Mouse (Mus musculus) heart, postnatal 10 days (tissue): ENCODE results near the gene Gm45799. TPM values are rescaled to one million over a fixed set of nuclear protein-coding genes. Genes with fewer than 3 reads are reported as not detected.
A peak's percentile ranks its signal among the peaks of the same experiment; 100 is the strongest.

ENCODE experiments used
- DNase-seq, 2 experiments: peaks; one replicate each; pipeline ENCODE4 v3.0.0; 2021
- intact Hi-C: fragments of 180-260 bp; cut with DNase I; formaldehyde crosslinking; loops from one replicate; pipeline ENCODE4 v1.15.1; 2025
- total RNA-seq, 2 experiments: library from RNA; stranded (reverse); gene quantifications; 2 replicates each; pipeline ENCODE4 v1.2.3; 2021

The Gm45799 gene
- total RNA-seq, 2 experiments from 2014 or later: 1.1 to 3.0 TPM

DNA sequence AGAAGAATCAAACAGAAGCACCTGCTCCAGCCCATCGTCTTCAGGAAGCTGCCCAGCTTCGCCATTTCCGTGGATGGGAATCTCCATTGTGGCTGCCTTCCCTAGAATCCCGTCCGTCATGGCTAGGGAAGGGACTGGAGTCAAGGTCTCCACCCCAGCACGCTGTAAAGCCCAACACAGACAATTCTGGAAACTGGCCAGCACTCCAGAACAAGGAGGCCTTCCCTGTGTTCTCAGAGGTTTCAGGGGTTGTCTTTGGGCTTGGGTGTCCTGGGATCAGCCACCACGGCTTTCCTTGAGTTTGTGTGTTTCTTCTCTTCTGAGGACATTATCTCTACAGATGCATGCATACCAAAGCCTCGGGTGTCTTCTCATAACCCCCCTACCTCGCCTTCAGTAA is 1.0 kb upstream of the Gm45799 start:
- intact Hi-C loops: loop anchor here (5.0 kb wide), 1 partner anchor 98 kb away; the partner anchor contains the start of genes Ilk and Rrp8
- DNase-seq: peak; percentile 54 to 67

DNA sequence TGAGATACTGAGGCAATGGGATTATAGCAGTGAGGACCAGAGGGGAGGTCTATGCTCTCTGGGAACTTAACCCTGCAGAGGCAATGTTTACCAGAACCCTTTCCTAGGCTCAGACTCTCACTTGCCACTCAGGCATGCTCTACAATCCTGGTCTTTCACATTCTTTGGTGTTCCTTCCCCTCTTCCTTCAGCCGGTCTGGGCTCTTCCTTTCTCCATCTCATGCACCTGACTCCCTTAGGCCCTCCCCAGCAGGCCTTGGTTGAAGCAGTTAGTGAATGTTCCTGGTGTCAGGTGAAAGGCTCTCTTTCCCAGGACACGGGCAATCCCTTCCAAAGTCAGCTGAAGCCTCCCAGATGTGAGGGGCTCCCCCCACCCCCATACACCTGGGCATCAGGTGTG is 596 bp upstream of the Gm45799 start, which contains the start of gene Timm10b:
Timm10b (plus strand) TSS at position 301 of the 400 bp plus-strand sequence.
- intact Hi-C loops: loop anchor here (2.0 to 5.0 kb wide), 3 partner anchors 85 to 173 kb away; partner anchors contain the start of genes Ilk, Mrpl17, Rrp8 and Smpd1
- no peak for DNase-seq

DNA sequence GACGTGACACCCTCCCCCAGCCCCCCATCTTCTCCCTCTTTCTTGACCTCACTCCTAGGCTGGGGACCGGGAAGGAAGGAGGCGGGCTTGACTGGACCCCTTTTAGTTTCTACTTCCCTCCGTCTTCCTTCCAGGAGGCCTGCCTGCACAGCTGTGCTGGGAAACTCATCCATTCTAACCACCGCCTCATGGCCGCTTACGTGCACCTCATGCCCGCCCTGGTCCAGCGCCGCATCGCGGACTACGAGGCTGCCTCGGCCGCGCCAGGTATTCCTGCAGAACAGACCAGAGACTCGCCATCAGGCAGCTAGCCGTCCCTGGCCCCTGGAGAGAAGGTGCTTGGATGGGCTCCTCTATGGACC is 523 bp downstream of the Gm45799 start:
- DNase-seq: no peak
- intact Hi-C loops: loop anchor here (2.0 to 5.0 kb wide), 2 partner anchors 86 to 171 kb away; partner anchors contain the start of genes Mrpl17 and Smpd1

DNA sequence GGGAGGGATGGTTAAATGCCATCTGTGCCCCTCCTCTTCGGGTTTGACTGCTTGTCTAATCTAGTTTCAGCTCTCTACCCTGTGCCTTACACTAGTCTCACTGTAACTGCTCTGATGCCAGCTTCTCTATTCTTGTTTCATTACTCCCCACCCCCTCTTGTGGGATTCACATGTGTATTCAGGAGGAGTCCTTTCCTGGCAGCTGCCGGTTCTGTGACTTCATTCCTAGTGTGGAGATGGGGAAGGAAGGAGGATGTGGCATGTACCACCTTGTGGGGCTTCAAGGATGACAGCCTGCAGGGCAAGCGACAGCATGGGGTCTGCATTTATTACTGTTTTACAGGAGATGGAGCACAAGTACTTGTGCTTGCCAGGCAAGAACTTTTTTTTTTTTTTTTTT is 1.6 kb downstream of the Gm45799 start:
- intact Hi-C loops: loop anchor here (2.0 to 5.0 kb wide), 2 partner anchors 87 to 170 kb away; partner anchors contain the start of genes Mrpl17 and Smpd1

DNA sequence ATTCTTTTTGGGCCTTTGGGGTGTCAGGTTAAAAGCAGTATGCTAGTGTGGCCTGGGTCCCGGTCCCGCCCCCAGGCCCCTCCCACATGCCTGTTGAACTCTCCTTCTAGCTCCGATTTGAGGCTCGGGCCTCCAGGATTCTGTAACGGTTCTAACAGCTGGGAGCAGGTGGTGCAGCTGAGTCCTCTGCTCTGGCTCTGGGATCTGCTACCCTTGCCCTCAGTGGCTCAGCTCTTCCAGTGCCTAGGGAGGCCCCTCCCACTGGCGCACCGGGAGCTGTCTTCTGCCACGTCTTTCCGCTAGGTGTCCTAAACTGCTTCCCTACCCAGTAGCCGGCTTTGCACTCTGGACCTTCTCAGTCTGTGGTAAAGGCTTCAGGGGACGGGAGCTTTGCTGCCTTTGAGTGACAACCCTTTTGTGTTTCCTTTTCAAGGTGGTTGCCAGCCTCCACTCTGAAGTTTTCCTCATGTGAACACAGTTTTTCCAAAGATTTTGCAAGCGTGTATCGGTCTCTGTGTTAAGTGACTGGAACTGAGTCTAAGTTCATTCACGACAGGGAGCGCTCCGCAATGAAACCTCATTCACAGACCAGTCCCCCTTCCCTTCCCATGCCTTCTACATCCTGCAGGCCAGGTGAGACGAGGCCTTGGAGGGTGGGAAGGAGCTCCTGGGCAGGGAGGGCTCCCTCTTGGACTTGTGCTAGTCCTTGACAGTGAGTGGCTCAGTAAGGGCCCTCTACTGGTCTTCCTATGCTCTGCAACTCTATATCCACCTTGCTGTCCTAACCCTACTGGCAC is 10.5 kb downstream of the Gm45799 start, which contains the start of gene Dnhd1:
Dnhd1 (plus strand) TSS at position 189 of the 797 bp plus-strand sequence.
- DNase-seq: peak; percentile 83 to 85
- intact Hi-C loops: no loop called here

More for the DNA sequence above, 1.6 kb downstream of the Gm45799 start:
- DNase-seq: peak in 1 of 2 experiments; percentile 31

DNA sequence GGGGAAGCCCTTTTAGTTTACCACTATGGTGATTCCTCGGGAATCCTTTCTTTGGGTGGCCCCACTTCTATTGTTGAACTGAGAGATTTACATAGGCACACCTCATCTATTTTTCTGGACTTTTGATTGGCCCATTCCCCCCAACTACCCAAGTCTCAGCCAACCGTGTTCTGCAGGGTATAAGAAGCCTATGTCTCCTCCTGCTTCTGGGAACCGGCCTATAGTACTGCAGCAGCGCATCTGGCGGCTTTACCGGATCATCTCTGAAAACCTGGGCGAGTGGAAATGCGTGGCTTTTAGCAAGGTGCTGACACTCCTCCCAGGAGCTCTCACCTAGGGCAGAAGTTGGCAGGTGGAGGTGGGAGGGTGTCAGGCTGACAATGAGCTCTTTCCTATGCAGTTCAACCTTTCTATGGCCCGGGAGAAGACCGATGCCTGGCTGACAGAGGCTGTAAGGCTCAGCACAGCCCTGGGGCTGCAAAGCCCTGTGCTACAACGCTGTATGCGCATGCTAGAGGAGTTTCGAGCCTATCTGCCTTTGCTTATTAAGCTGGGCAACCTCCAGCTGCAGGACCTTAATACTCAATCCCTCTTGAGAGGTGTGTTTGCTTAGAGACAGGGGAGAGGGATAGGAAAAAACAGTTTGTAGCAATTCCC is 45.3 kb downstream of the Gm45799 start:
- intact Hi-C loops: loop anchor here (10.0 kb wide), 1 partner anchor 81 kb away; the partner anchor contains the start of gene Hpx
- DNase-seq: no peak

DNA sequence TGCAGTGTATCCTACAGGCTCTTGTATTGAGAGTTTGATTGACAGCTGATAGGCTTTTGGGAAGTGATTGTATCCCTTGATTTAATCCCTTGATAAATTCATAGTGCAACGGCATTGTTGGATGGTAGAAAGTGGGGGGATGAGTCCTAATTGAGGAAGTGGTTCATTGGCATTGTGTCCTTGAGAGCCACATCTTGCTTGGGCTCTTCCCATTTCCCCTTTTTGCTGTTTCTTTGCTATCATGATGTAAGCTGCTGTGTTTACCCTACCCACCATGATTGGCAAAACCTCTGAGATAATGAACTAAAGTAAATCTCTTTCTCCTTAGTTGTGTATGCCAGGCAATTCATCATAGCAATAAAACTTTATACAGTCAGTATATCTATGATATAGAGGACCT is 50.5 kb downstream of the Gm45799 start:
- intact Hi-C loops: no loop called here
- no peak for DNase-seq

DNA sequence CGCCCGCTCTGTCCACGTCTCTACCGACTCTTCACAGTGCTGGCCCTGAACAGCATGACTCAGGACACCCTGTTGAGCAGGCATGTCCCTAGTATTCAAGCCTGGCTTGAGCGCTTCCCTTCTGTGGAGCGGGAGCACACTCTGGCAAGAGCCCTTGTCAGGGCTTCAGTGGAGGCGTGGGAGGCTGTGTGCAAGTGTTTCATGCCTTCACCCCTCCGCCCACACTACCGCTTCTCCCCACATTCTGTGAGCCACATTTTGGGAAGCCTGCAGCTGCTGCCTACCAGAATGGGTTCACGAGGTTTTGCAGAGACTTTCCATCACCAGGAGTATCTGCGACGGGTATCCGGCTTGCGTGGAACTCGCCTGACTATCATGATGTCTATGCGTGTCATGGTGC is 62.8 kb downstream of the Gm45799 start:
- DNase-seq: no peak
- intact Hi-C loops: no loop called here

DNA sequence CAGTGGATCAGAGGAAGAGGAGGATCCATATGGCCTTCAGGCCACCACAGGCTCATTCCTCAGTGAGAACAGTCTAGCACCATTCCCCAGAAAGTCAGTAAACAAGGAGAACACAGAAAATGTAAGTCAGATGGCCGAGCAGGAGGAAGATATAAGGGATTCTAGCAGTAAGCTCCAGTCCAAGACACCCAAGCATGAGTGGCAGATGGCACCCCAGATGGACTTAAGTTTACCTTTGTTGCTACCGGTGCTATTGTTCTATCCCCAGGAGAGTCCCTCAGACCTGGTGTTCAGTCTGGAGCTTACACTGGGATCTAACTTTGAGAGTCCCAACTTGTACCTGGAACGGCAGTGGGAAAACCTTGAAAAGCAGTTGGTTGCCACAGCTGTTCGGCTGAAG is 63.5 kb downstream of the Gm45799 start:
- intact Hi-C loops: no loop called here

DNA sequence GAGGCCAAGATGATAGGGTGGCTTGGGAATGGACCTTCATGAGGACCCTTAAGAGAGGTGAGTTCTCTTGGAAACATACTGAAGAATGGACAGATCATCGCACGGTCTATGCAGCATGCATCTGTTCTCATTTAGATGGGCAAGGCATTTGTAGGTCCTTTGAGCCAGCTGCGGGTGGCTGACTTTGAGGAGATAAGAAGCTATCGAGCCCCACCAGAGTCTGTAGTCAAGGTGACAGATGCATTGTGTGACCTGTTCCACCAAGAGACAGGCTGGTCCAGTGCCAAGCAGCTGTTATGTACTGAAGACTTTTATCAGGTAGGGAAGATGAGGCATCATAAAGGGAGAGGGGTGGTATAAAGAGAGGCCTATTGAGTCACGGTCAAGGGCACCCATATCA is 68.4 kb downstream of the Gm45799 start:
- no peak for DNase-seq
- intact Hi-C loops: no loop called here

More for the DNA sequence above, 63.5 kb downstream of the Gm45799 start:
- no peak for DNase-seq

DNA sequence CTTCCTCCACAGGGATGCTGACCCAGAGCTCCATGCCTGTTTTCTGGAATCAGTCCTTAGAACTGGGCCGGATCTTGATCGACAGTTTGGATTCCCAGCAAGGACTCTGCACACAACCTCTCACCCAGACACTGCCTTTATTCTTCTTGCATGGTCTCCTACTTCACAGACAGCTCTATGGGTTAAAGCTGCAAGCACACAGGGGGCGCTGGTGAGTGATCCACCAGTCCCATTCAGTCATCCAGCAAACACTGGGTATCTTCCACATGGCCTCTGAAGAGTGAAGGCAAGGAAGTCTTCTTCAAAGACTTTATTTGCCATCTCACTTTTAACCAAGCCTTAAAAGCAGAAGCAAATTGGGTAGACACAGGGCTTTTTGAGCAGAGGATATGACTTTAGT is 75.0 kb downstream of the Gm45799 start:
- no peak for DNase-seq

DNA sequence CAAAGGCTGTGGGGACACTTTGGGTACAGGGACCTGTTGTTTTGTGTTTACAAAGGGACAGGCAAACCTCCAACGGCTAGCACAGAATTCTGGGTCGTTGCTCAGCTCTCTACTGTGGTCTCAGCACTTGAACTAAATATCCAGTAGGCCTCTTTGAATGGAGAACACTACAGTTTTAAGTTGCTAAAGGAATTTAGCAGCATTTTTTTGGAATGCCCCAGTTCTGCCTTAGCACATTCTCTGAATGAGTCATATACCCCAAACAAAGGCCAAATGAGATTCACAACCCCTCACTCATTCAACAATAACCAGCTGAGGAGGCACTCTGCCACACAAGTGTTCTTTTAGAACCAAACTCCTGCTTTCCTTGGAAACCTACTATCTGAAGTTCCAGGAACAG is 81.6 kb downstream of the Gm45799 start:
- intact Hi-C loops: no loop called here
- DNase-seq: no peak

More for the DNA sequence above, 75.0 kb downstream of the Gm45799 start:
- intact Hi-C loops: no loop called here

DNA sequence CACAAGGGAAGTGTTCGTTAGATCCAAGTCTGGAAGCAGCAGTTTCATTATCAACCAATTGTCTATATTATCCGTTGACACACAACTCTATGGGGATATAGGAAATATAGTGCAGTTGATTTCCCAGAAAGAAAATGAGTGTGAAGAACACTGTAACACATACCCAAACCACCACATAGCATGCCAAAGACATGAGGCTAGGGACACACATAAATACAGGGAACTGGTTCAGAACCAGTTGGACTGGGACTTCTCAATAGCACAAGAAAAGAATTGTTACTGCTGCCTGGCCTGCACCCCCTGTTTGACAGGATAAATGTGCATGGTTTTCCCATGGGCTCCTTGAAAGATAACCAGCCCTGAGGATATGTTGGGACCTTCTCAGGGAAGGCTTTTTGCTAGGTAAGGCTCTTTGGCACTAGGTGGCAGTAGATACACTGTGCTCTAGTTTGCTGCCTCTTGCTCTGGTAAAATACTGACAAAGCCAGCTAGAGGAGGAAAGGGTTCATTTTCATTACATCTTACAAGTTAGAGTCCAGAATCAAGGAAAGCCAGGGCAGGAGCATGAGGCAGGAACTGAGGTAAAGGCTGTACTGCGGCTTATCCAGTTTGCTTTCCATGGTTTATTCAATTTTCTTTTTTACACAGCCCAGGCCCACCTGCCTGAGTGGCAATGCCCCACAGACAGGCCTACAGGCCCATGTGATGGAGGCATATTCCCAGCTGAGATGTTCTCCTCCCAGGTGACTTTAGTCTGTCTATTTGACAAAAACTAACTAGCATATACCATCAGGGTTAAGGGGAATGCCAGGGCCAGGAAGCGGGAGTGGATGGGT is 86.0 kb downstream of the Gm45799 start:
- peak; percentile 63 to 72 for DNase-seq
- intact Hi-C loops: loop anchor here (1.0 to 2.0 kb wide), 2 partner anchors 84 to 92 kb away; partner anchors contain the start of gene Mrpl17

DNA sequence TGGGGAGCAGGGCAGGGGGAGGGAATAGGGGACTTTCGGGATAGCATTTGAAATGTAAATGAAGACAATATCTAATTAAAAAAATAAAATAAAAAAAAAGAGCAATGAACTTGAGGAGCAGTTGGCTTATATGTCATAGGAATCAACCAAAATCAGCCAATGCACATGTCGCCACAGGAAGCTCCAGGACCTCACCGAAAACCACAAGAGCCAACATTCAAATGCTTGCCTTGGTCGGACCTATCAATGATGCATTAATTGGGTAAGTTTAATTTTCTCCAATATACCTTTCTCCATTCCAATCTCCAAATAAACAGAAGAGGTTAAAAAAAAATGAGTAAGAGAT is 86.6 kb downstream of the Gm45799 start:
- no peak for DNase-seq

DNA sequence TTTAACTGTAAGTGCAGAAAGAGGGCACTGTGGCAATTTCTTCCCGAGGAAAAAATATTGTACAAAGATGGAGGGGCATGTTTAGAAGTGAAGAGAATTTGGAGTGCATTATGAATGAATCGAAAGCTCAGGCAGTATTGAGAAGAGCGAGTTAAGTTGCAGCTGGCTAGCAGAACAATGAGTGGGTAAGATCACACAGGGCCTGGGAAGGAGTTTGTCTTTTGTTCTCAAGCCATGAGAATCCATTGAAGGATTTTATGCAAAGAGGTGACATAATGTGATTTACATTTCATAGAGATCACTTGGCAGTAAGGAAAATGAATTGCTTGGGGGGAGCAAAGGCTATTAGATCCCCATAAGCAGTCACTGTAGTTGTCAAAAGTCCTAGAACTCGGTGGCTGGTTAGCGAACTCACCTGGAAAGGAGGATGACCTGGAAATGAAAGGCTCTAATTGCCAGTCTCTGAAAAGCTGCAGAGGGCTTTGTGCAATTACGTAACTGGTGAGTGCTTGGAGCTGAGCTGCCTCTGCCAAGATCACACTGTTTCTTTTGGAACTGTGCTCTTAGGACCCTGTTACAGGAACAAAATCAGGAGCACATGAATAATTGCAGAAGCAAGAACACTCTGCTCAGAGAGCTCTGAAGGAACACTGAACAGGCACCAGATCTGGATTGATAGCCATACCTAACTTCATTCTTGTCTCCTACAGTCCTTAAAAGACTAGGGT is 88.5 kb downstream of the Gm45799 start:
- DNase-seq: no peak
- intact Hi-C loops: no loop called here

More for the DNA sequence above, 86.6 kb downstream of the Gm45799 start:
- intact Hi-C loops: loop anchor here (1.0 to 2.0 kb wide), 2 partner anchors 84 to 91 kb away; partner anchors contain the start of gene Mrpl17

DNA sequence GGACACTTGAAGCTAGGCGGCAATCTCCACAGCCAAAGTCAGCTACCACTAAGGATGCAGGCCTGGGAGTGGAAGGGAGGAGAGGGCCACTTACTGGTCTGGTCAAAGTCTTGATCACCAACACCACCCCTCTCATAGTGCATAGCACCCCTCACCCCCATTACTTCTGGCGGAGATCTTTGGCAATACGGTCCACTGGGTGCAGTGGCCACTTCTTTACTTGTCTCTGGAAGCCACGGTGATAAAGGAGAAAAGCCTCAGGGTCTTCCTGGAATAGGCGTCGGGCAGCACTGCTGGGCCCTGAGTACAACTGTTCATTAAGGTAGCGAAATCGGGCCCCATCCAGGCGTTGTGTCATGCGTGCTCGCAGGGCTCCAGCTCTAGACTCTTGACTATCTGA is 93.5 kb downstream of the Gm45799 start:
- no peak for DNase-seq
- intact Hi-C loops: loop anchor here (5.0 to 10.0 kb wide), 2 partner anchors 182 to 801 kb away; partner anchors contain the start of gene Smpd1
